Mouse (Mus musculus) testis, postnatal 14 days (tissue): ENCODE results near the gene Desi2.
"Not testable (repeated sequence)": the region's sequence is repeated elsewhere in the genome, so short reads cannot be mapped to it uniquely, and the experiment has no call there.

ENCODE experiments used
- DNase-seq: peaks from one replicate; pipeline ENCODE4 v3.0.0; 2021; ENCODE audit warnings: low spot score

The Desi2 gene

DNA sequence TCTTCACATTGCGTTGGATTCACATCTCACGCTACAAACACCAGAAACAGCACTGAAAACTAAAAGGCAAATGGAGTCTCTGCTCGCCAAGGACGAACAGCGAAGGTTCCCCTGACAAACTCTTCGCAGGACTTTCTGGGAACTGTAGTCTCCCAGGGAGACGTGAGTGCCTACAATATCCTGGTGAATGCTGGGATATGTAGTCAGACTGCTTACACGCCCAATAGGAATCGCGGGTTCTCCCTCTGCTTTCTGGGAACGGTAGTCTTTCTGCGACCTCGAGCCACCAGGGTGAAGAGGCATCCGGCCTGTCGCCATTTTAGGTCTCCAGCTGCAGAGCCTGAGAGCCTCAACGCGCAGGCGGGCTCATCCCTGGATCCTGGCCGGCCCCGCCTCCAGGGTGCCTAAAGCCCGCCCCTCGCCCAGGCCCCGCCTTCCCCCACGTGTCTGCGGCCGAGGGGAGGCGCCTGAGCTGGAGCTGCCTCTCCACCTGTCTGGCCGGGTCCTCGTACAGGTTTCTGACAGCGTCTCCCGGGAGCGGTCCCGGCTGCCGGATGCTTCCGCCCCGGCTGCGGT is at the start of gene Desi2:
Gene Desi2 (plus strand): TSS at position 202 of the 576 bp plus-strand sequence.
- DNase-seq: peak; percentile 98

- DNase-seq: not testable (repeated sequence)
These were observed 40.7 kb upstream of the Desi2 start for GRCm38 (mm10) chr1:178146513-178146912.

DNA sequence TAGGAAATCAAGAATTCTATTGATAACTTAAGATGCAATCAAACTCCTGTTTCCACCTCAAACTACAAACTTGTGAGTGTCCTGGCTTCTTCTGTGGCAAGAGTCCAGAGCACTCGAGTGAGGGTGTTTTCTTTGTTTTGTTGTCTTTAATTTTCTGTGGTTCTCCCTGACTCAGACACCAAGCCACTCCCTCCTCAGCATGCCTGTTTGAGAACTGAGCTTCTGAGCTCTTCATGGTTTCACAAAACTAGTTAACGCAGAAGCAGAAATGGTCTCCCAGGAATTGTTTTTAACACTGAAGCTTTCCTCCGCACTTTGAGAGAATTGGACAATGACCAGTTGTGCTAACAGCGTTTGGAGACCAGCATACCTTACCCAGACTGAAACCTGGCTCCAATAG is 40.3 kb upstream of the Desi2 start:
- DNase-seq: not testable (repeated sequence)

DNA sequence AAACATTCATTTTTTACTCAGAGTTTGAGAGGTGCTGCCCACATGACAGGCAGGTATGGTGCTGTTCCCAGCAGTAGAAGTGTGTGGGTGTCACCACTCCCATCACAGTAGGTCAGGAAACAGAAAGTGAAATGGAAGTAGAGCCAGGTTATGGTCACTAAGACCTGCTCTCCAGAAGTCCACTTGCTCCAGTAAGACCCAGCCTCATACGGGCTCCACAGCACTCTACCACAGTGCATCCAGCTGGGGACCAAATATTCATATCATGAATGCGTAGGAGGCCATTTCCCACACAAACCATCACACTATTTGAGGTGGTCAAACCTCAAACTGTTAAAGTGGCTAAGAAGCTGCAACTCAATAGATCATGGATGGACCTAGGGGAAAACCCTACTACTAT is 5.0 kb upstream of the Desi2 start:
- no peak for DNase-seq

GRCm38 (mm10) chr1:178185591-178185990 is 1.6 kb upstream of the Desi2 start:
- DNase-seq: no peak

- not testable (repeated sequence) for DNase-seq
These were observed 593 bp downstream of the Desi2 start for GRCm38 (mm10) chr1:178187810-178188209.

- DNase-seq: no peak
These were observed 1.2 kb downstream of the Desi2 start for GRCm38 (mm10) chr1:178188386-178188785.

GRCm38 (mm10) chr1:178205701-178206325 is 18.6 kb downstream of the Desi2 start:
- DNase-seq: no peak

DNA sequence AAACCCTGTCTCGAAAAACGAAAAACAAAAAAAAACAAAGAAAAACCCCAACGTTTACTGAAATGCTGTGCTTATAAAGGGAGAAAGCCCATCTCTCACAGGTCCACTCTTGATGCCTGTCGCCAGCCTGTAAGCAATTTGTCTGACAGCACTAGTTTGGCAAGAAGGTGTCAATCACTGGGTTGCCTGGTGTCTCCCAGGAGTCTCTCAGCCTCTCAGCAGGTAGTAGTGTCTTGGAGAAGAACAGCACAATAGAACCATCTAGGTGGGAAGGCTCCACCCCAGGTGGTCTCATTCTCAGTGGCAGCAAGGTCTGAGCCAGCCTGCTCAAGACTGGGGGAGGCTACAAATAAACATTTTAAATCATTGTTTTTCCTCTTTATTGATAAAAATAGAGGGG is 20.6 kb downstream of the Desi2 start:
- DNase-seq: not testable (repeated sequence)

- DNase-seq: no peak
These were observed 22.7 kb downstream of the Desi2 start for GRCm38 (mm10) chr1:178209966-178210365.

DNA sequence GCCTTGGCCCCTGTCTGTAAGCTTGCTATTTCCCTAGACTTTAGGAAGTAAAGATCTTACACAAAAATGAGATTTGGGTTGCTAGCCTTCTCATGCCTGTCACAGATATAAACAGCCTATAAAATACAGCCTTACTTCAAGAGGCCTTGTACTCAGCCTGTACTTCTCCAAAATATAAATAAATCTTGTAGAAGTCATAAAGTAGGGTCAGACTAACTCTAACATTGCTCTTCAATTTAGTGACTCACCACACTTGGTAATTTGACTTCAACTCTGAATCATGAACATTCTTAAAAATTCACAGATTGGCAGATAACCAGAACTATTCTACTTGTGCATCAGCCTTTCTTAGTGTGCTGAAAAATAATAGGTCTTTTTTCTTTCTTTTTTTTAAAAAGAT is 29.9 kb downstream of the Desi2 start:
- no peak for DNase-seq

DNA sequence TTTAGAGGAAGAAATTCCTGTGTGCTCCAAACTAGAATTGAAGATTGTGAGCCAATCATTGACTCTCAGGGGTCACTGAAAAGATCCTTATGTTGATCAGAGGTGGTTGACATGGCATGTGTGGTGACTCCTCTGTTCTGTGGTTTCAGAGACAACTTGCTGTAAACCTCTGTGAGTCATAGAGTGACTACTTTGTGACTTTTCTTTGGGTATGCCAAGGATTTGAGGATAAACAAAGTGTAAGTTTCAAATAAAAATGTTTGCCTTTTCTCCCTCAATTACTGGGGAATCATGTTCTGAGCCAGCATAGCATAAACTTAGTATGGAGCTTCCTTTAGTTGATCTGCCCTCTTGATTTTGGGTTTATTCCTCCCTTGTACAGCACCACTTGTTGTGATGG is 31.1 kb downstream of the Desi2 start:
- no peak for DNase-seq

- DNase-seq: no peak
These were observed 32.2 kb downstream of the Desi2 start for GRCm38 (mm10) chr1:178219166-178220077.

- not testable (repeated sequence) for DNase-seq
These were observed 41.7 kb downstream of the Desi2 start for GRCm38 (mm10) chr1:178228888-178229287.

- DNase-seq: no peak
These were observed 46.9 kb downstream of the Desi2 start for GRCm38 (mm10) chr1:178234109-178234508.

GRCm38 (mm10) chr1:178235919-178236466 is 48.8 kb downstream of the Desi2 start:
- DNase-seq: no peak

DNA sequence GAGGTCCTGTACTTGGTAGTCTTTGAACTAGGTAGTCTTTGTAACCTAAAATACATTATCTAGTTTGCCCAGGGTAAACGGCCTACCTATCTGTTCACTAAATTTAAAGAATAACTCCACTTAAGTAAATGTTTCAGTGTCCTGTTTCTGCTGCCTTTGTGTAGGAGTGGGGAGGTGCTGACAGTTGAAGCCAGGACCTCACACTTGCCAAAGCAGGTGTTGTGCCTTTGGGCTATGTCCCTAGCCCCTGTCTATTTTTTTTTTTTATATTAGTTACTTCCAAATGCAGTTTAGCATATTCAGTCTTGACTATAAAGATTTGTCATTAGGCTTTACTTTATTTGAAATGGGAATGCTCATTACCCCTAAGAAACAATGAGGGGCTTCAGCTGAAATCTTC is 51.5 kb downstream of the Desi2 start:
- no peak for DNase-seq

- DNase-seq: no peak
These were observed 54.8 kb downstream of the Desi2 start for GRCm38 (mm10) chr1:178241884-178242508.

DNA sequence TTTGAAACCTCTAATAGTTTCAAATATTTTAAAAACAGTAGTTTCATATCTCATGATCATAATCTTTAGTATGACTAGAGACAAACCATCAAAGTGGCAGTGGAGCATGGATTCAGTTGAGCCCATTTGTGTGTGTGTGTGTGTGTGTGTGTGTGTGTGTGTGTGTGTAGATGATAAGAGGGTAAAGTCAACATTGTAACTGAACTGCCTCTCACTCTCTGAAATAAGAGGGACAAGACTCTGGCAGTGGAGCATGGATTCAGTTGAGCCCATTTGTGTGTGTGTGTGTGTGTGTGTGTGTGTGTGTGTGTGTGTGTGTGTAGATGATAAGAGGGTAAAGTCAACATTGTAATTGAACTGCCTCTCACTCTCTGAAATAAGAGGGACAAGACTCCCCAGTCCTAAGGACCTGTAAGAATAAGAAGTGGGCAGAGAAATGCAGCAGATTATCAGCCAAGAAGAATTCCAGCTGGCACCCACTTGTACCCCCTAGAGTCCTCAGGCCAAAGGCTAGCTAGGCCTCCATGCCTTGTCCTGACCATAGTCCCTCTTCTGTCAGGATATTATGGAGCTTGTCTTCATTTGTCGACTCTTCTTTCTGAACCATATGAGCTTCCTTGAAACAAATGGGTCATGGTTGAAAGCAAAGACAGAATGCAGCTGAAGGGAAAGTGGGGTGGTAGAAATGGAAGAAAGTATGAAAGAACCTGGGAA is 61.0 kb downstream of the Desi2 start:
- DNase-seq: no peak

- no peak for DNase-seq
These were observed 67.4 kb downstream of the Desi2 start for GRCm38 (mm10) chr1:178254598-178254997.

DNA sequence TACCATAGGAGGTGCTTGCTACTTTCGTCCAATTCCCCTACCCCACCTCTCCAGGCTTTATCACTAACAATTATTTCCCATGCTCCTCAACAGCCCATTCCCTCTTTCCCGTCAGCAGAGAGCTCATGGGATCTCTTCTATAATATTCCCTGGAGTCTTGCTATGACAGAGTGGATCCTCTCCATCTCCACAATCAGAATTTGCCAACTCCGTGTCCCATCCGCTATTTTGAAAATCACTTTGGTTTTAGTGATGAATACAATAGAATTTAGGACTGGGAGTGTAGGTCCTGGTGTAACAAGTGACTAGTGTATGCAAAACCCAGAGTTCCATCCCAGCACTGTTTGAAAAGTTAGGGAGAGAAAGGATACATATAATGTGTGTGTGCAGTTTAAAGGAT is 69.1 kb downstream of the Desi2 start:
- no peak for DNase-seq

DNA sequence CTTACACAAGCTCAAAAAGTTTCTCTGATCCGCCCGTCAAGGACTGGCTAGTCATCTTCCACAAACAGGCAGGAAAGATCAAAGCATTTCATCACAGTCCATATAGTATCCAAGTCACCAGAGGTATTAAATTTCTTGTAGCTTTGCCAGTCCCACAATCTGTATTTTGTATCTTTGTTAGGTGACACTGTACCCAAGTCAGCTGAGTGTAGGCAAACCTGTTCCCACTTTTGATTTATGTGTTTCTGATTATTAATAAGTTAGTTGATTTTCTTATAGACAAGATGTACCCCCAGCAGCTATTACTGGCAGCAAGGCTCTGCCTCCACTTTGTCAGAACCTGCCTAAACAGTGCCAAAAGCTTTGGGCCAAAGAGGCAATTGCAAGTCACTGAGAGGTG is 71.6 kb downstream of the Desi2 start:
- DNase-seq: no peak
